Mouse (Mus musculus) MEL (cell line): ENCODE data around the gene Gm10277. TPM values are rescaled to one million over a fixed set of nuclear protein-coding genes. Genes with fewer than 3 reads are reported as not detected.

Experiments
- DNase-seq: peaks from one replicate; pipeline ENCODE4 v3.0.0; 2011; ENCODE audit warnings: low read depth, low spot score
- H3K27ac ChIP-seq: 2 replicates; pipeline ENCODE4 v1.5.1; 2012; ENCODE audit warnings: low read depth, mild to moderate bottlenecking, control low read depth, low read length, moderate library complexity; ENCODE audit not compliant: control insufficient read depth
- H3K27me3 ChIP-seq, 2 experiments: fragments of 150-350 bp in 1 of 2; sonication (generic) in 1 of 2; 2 replicates each; pipeline ENCODE4 v1.6.1; 2012; ENCODE audit warnings: low read length in 2 of 2, mild to moderate bottlenecking in 2 of 2, improper control_type of control experiment in 1 of 2, moderate library complexity in 1 of 2; ENCODE audit not compliant: insufficient read depth in 2 of 2, control insufficient read depth in 1 of 2
- H3K36me3 ChIP-seq, 2 experiments: 2 replicates each; pipeline ENCODE4 v1.6.1; 2012 to 2014; ENCODE audit warnings: low read length in 2 of 2, improper control_type of control experiment in 1 of 2, inconsistent platforms in 1 of 2, mild to moderate bottlenecking in 1 of 2; ENCODE audit not compliant: insufficient read depth in 2 of 2, control insufficient read depth in 1 of 2
- H3K4me1 ChIP-seq, 2 experiments: fragments of 150-350 bp in 1 of 2; sonication (generic) in 1 of 2; 2 replicates each; pipeline ENCODE4 v1.6.1; 2012; ENCODE audit warnings: low read length in 2 of 2, improper control_type of control experiment in 1 of 2, mild to moderate bottlenecking in 1 of 2; ENCODE audit not compliant: insufficient read depth in 2 of 2, control insufficient read depth in 1 of 2
- H3K4me3 ChIP-seq, 2 experiments: fragments of 150-350 bp in 1 of 2; sonication (generic) in 1 of 2; 2 replicates each; pipeline ENCODE4 v1.5.1; 2012; ENCODE audit warnings: low read depth in 2 of 2, low read length in 2 of 2, mild to moderate bottlenecking in 2 of 2, moderate library complexity in 2 of 2, control low read depth in 1 of 2, improper control_type of control experiment in 1 of 2; ENCODE audit not compliant: control insufficient read depth in 1 of 2, insufficient read depth in 1 of 2
- H3K79me2 ChIP-seq: 2 replicates; pipeline ENCODE4 v1.6.1; 2012; ENCODE audit warnings: mild to moderate bottlenecking, low read length, moderate library complexity; ENCODE audit not compliant: control insufficient read depth, poor library complexity, insufficient read depth
- H3K9ac ChIP-seq: 2 replicates; pipeline ENCODE4 v1.6.1; 2012; ENCODE audit warnings: low read depth, mild to moderate bottlenecking, control low read depth, low read length, moderate library complexity; ENCODE audit not compliant: control insufficient read depth, poor library complexity, severe bottlenecking
- H3K9me3 ChIP-seq: fragments of 150-350 bp; sonication (generic); replicated peaks from 2 replicates; pipeline ENCODE4 v1.6.1; 2012; ENCODE audit warnings: mild to moderate bottlenecking, low read length, improper control_type of control experiment, moderate library complexity; ENCODE audit not compliant: insufficient read depth
- BHLHE40 ChIP-seq: IDR thresholded peaks from 2 replicates; pipeline ENCODE4 v1.6.1; 2012; ENCODE audit warnings: low read depth, mild to moderate bottlenecking, inconsistent platforms, low read length, improper control_type of control experiment, borderline replicate concordance
- CHD1 ChIP-seq: IDR thresholded peaks from 2 replicates; pipeline ENCODE4 v1.6.1; 2012; ENCODE audit warnings: low read depth, mild to moderate bottlenecking, inconsistent platforms, low read length, improper control_type of control experiment
- CTCF ChIP-seq, 3 experiments: IDR thresholded peaks in 2 of 3; conservative IDR thresholded peaks in 1 of 3; 2 replicates each; pipeline ENCODE4 v1.5.1; 2011 to 2012; ENCODE audit warnings: low read length in 3 of 3, low read depth in 2 of 3, mild to moderate bottlenecking in 2 of 3, improper control_type of control experiment in 1 of 3, inconsistent platforms in 1 of 3, mixed read lengths in 1 of 3, moderate library complexity in 1 of 3; ENCODE audit not compliant: control insufficient read depth in 1 of 3, insufficient read depth in 1 of 3, poor library complexity in 1 of 3, severe bottlenecking in 1 of 3
- E2F4 ChIP-seq: IDR thresholded peaks from 2 replicates; pipeline ENCODE4 v1.6.1; 2011; ENCODE audit warnings: low read depth, low read length, improper control_type of control experiment, borderline replicate concordance
- EP300 ChIP-seq, 2 experiments: IDR thresholded peaks; 2 replicates each; pipeline ENCODE4 v1.6.1; 2011; ENCODE audit warnings: improper control_type of control experiment in 2 of 2, low read length in 2 of 2, low read depth in 1 of 2, mild to moderate bottlenecking in 1 of 2
- GABPA ChIP-seq: IDR thresholded peaks from 2 replicates; pipeline ENCODE4 v1.6.1; 2012; ENCODE audit warnings: low read depth, mild to moderate bottlenecking, inconsistent platforms, low read length, improper control_type of control experiment, moderate library complexity
- GATA1 ChIP-seq: IDR thresholded peaks from 2 replicates; pipeline ENCODE4 v1.6.1; 2011; ENCODE audit warnings: low read depth, low read length, improper control_type of control experiment
- HCFC1 ChIP-seq: IDR thresholded peaks from 2 replicates; pipeline ENCODE4 v1.6.1; 2012; ENCODE audit warnings: low read depth, mild to moderate bottlenecking, inconsistent platforms, low read length, improper control_type of control experiment, moderate library complexity
- JUND ChIP-seq: IDR thresholded peaks from 2 replicates; pipeline ENCODE4 v1.6.1; 2011; ENCODE audit warnings: low read depth, mild to moderate bottlenecking, improper control_type of control experiment, low read length
- KAT2A ChIP-seq: conservative IDR thresholded peaks from 2 replicates; pipeline ENCODE4 v1.6.1; 2012; ENCODE audit warnings: low read depth, low read length, improper control_type of control experiment, inconsistent platforms
- MAFK ChIP-seq: IDR thresholded peaks from 2 replicates; pipeline ENCODE4 v1.6.1; 2011; ENCODE audit warnings: low read depth, mild to moderate bottlenecking, low read length, improper control_type of control experiment, borderline replicate concordance
- MAX ChIP-seq: IDR thresholded peaks from 2 replicates; pipeline ENCODE4 v1.6.1; 2011; ENCODE audit warnings: low read length, improper control_type of control experiment
- MAZ ChIP-seq: IDR thresholded peaks from 2 replicates; pipeline ENCODE4 v1.6.1; 2012; ENCODE audit warnings: low read depth, mild to moderate bottlenecking, inconsistent platforms, low read length, improper control_type of control experiment
- MYC ChIP-seq: IDR thresholded peaks from 2 replicates; pipeline ENCODE4 v1.6.1; 2011; ENCODE audit warnings: low read depth, mild to moderate bottlenecking, low read length, improper control_type of control experiment, moderate library complexity
- NELFE ChIP-seq: IDR thresholded peaks from 2 replicates; pipeline ENCODE4 v1.6.1; 2011; ENCODE audit warnings: low read depth, low read length, improper control_type of control experiment
- RAD21 ChIP-seq: IDR thresholded peaks from 2 replicates; pipeline ENCODE4 v1.6.1; 2011; ENCODE audit warnings: mild to moderate bottlenecking, low read depth, low read length, improper control_type of control experiment
- SIN3A ChIP-seq: IDR thresholded peaks from 2 replicates; pipeline ENCODE4 v1.6.1; 2012; ENCODE audit warnings: low read length, improper control_type of control experiment, inconsistent platforms
- SMC3 ChIP-seq: IDR thresholded peaks from 2 replicates; pipeline ENCODE4 v1.6.1; 2011; ENCODE audit warnings: low read depth, low read length, improper control_type of control experiment
- TAL1 ChIP-seq: IDR thresholded peaks from 2 replicates; pipeline ENCODE4 v1.6.1; 2012; ENCODE audit warnings: mild to moderate bottlenecking, inconsistent platforms, low read length, moderate library complexity, mixed read lengths
- TCF12 ChIP-seq: IDR thresholded peaks from 2 replicates; pipeline ENCODE4 v1.6.1; 2014; ENCODE audit warnings: low read depth, mild to moderate bottlenecking, inconsistent platforms, low read length, improper control_type of control experiment, moderate library complexity
- UBTF ChIP-seq: IDR thresholded peaks from 2 replicates; pipeline ENCODE4 v1.6.1; 2012; ENCODE audit warnings: low read depth, mild to moderate bottlenecking, inconsistent platforms, low read length, improper control_type of control experiment, moderate library complexity, borderline replicate concordance; ENCODE audit not compliant: insufficient read depth
- ZC3H11A ChIP-seq: IDR thresholded peaks from 2 replicates; pipeline ENCODE4 v1.6.1; 2012; ENCODE audit warnings: low read depth, mild to moderate bottlenecking, inconsistent platforms, low read length, improper control_type of control experiment
- ZKSCAN1 ChIP-seq: IDR thresholded peaks from 2 replicates; pipeline ENCODE4 v1.6.1; 2012; ENCODE audit warnings: low read depth, mild to moderate bottlenecking, inconsistent platforms, low read length, improper control_type of control experiment, moderate library complexity
- ZMIZ1 ChIP-seq: IDR thresholded peaks from 2 replicates; pipeline ENCODE4 v1.6.1; 2012; ENCODE audit warnings: low read depth, mild to moderate bottlenecking, inconsistent platforms, low read length, improper control_type of control experiment, moderate library complexity
- polyA plus RNA-seq, 2 experiments: library from polyadenylated mRNA; stranded (reverse) in 1 of 2; unstranded in 1 of 2; fragments of >175 nt in 1 of 2; fragments of >200 nt in 1 of 2; gene quantifications; 2 replicates each; pipeline versions ENCODE4 v1.2.1 to v1.2.4; 2012; ENCODE audit warnings: low replicate concordance in 2 of 2, low read depth in 1 of 2; ENCODE audit not compliant: insufficient read length in 2 of 2, insufficient read depth in 1 of 2, missing spikeins in 1 of 2
- total RNA-seq: library from RNA; depleted of rRNA; stranded (reverse); fragments of 300-350 nt; gene quantifications from 2 replicates; pipeline ENCODE4 v1.2.3, GENCODE M21; 2012

Gene Gm10277
- total and polyA plus RNA-seq, 3 experiments: 0.19 to 0.35 TPM; not detected in 1

GRCm38 (mm10) chr11:77827241-77827995 is 39.9 kb upstream of the Gm10277 start:
- H3K9me3 ChIP-seq: no peaks in the 10 kb centered on the region
- no peaks in the 10 kb centered on the region for H3K36me3 ChIP-seq
- no peaks in the 10 kb centered on the region for H3K27me3 ChIP-seq
- H3K27ac ChIP-seq: no peak overlapping the region
- peak; percentile 86 for DNase-seq
- H3K9ac ChIP-seq: no peak overlapping the region
- no peaks in the 10 kb centered on the region for H3K79me2 ChIP-seq
- H3K4me3 ChIP-seq: no peak overlapping the region
- 0 out of 2 replicates have a peak, but pooled peaks have one; percentile 31 for TF ChIP-seq HCFC1
- 0 out of 2 replicates have a peak, but pooled peaks have one; percentile 29 for TF ChIP-seq NELFE
- TF ChIP-seq UBTF: no peak
- TF ChIP-seq KAT2A: no peak
- peak; percentile 97 for TF ChIP-seq SMC3
- peak; percentile 96 to 100 (median 98) for TF ChIP-seq CTCF (IDR thresholded peaks at IDR 0.05 in 2 of 3, conservative IDR thresholded peaks at IDR 0.05 in 1 of 3; ENCODE audit: control insufficient read depth in 1 of 3, insufficient read depth in 1 of 3, low read depth in 2 of 3, low read length in 3 of 3, poor library complexity in 1 of 3, severe bottlenecking in 1 of 3)
- peak; percentile 53; the same call in 1 of the 2 replicates for TF ChIP-seq MAZ
- TF ChIP-seq TAL1: no peak
- TF ChIP-seq ZC3H11A: peak; percentile 68
- no peak for TF ChIP-seq ZKSCAN1
- no peak for TF ChIP-seq ZMIZ1
- peak; percentile 44; the same call in 1 of the 2 replicates for TF ChIP-seq BHLHE40
- TF ChIP-seq GABPA: peak; percentile 43; the same call in 1 of the 2 replicates
- TF ChIP-seq GATA1: no peak
- TF ChIP-seq E2F4: no peak
- 0 out of 2 replicates have a peak, but pooled peaks have one; percentile 12 for TF ChIP-seq TCF12
- 0 out of 2 replicates have a peak, but pooled peaks have one; percentile 21 for TF ChIP-seq SIN3A
- no peak for TF ChIP-seq MAFK
- peak; percentile 63; the same call in 1 of the 2 replicates for TF ChIP-seq JUND
- TF ChIP-seq MAX: peak; percentile 59; the same call in 1 of the 2 replicates
- TF ChIP-seq RAD21: peak; percentile 65
- TF ChIP-seq CHD1: no peak
- TF ChIP-seq EP300 (IDR thresholded peaks at IDR 0.05; ENCODE audit: low read depth in 1 of 2, low read length in 2 of 2): no peak
- peak; percentile 73 for TF ChIP-seq MYC
- no peaks in the 10 kb centered on the region for H3K4me1 ChIP-seq
